Mouse (Mus musculus) embryonic facial prominence, embryonic 14.5 days (tissue): ENCODE data around the gene Lce1g. TPM values are rescaled to one million over a fixed set of nuclear protein-coding genes. Genes with fewer than 3 reads are reported as not detected.

ENCODE experiments used
- ATAC-seq: fragments of 200-750 bp; cut with Nextera tagmentation; 2 replicates; pipeline ENCODE4 v1.8.0; 2017; ENCODE audit warnings: low read depth, moderate number of reproducible peaks, moderate TSS enrichment
- DNase-seq: peaks from one replicate; pipeline ENCODE4 v3.0.0-alpha.2; 2015; ENCODE audit warnings: low spot score
- H3K27ac ChIP-seq: fragments of 300-500 bp; sonication (generic); replicated peaks from 2 replicates; pipeline ENCODE4 v1.5.1; 2014; ENCODE audit warnings: low read depth, mild to moderate bottlenecking, low read length, moderate library complexity
- H3K27me3 ChIP-seq: fragments of 300-500 bp; sonication (generic); replicated peaks from 2 replicates; pipeline ENCODE4 v1.6.1; 2014; ENCODE audit warnings: low read length; ENCODE audit not compliant: control insufficient read depth, insufficient read depth
- H3K36me3 ChIP-seq: fragments of 300-500 bp; sonication (generic); 2 replicates; pipeline ENCODE4 v1.6.1; 2014; ENCODE audit warnings: low read length, mixed read lengths; ENCODE audit not compliant: control insufficient read depth, insufficient read depth
- H3K4me1 ChIP-seq: fragments of 300-500 bp; sonication (generic); 2 replicates; pipeline ENCODE4 v1.6.1; 2014; ENCODE audit warnings: antibody characterized with exemption, low read length; ENCODE audit not compliant: control insufficient read depth, insufficient read depth
- H3K4me2 ChIP-seq: fragments of 300-500 bp; sonication (generic); 2 replicates; pipeline ENCODE4 v1.6.1; 2014; ENCODE audit warnings: low read depth, mild to moderate bottlenecking, low read length, moderate library complexity, mixed read lengths
- H3K4me3 ChIP-seq: fragments of 300-500 bp; sonication (generic); 2 replicates; pipeline ENCODE4 v1.5.1; 2014; ENCODE audit warnings: low read depth, mild to moderate bottlenecking, low read length
- H3K9ac ChIP-seq: fragments of 300-500 bp; sonication (generic); 2 replicates; pipeline ENCODE4 v1.6.1; 2014; ENCODE audit warnings: low read depth, mild to moderate bottlenecking, low read length, moderate library complexity, mixed read lengths
- H3K9me3 ChIP-seq: fragments of 300-500 bp; sonication (generic); 2 replicates; pipeline ENCODE4 v1.6.1; 2016; ENCODE audit warnings: low read length; ENCODE audit not compliant: control insufficient read depth
- WGBS: fragments of 180-500 bp; shearing (Covaris S2); extraction: QIAGEN DNeasy Blood & Tissue Kit; methylation state at CpG from one replicate; pipeline ENCODE4 v1.1.7; 2014; 5-methylcytosine and 5-hydroxymethylcytosine counted together
- polyA plus RNA-seq: library from polyadenylated mRNA; unstranded; fragments of >200 nt; fragmentation: Nextera tagmentation; extraction: Ambion mirVana; gene quantifications from 2 replicates; pipeline ENCODE4 v1.2.1, GENCODE M21; 2014

Gene Lce1g
- 0.25 TPM in 1 of 2 replicates, not detected in the other for polyA plus RNA-seq

DNA sequence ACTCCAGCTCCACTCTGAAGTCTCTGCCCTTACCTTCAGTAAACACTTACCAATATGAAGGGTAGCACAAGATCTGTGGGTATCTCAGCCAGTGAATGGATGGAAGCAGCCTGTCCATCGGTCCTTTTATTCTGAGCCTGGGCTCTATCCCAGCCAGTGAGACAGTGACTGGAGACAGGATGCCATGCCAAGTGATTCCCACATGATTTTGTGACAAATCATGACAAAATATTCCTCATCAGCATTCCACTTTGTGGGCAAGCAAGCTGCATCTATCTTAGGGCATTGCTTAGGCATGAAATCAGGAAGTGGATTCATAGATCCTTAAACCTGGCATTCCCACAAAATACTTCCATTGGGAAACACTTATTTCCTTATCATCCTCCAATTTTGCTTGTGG is at the start of gene Lce1g:
Gene Lce1g (minus strand): TSS at position 101 of the 400 bp plus-strand sequence.
- Histone ChIP-seq H3K27me3 (no peaks in the 10 kb centered on the region), H3K9ac (no peak within 1 kb of the TSS), H3K27ac (no peak within 1 kb of the TSS), H3K4me2 (no peak within 1 kb of the TSS), H3K36me3 (no peaks in the 10 kb centered on the region), H3K4me3 (no peak within 1 kb of the TSS), H3K4me1 (no peaks in the 10 kb centered on the region), H3K9me3 (no peaks in the 10 kb centered on the region)
- 88% methylated on average over 1 of the region's 1 CpGs for WGBS
- no peak for ATAC-seq
- DNase-seq = no peak

DNA sequence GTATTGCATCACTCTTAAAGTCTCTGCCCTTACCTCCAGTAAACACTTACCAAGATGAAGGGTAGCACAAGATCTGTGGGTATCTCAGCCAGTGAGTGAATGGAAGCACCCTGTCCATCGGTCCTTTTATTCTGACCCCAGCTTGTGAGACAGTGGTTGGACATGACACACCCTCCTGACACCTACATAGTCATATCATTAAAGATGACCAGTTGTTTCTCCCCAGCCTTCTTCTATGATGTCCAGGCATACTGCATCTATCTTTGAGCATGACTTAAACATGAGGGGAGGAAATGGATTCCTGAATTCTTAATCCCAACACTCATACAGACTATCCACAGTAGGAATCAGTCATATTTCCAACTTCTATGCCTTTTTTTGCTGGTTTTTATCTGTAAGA is 38.3 kb upstream of the Lce1g start, which contains the start of gene Lce1j:
Gene Lce1j (minus strand): TSS at position 101 of the 400 bp plus-strand sequence.
- WGBS = 93% methylated on average over 1 of the region's 1 CpGs
- no peak within 1 kb of the TSS for H3K9ac ChIP-seq
- ATAC-seq (no peak), DNase-seq (no peak)
- no peaks in the 10 kb centered on the region for H3K27me3 ChIP-seq
- no peak within 1 kb of the TSS for H3K27ac ChIP-seq
- no peaks in the 10 kb centered on the region for H3K9me3 ChIP-seq
- no peaks in the 10 kb centered on the region for H3K4me1 ChIP-seq
- H3K4me2 ChIP-seq = no peak within 1 kb of the TSS
- H3K4me3 ChIP-seq = no peak within 1 kb of the TSS
- no peaks in the 10 kb centered on the region for H3K36me3 ChIP-seq

DNA sequence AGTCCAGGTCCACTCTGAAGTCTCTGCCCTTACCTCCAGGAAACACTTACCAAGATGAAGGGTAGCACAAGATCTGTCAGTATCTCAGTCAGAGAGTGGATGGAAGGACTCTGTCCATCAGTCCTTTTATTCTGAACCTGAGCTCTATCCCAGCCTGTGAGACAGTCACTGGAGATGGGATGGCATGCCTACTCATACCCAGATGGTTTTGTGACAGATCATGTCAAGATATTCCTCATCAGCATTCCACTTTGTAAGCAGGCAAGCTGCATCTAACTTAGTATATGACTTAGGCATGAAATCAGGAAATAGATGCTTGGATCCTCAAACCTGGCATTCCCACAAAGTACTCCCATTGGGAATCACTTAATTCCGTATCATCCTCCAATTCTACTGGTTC is 26.7 kb upstream of the Lce1g start, which contains the start of gene Lce1i:
Gene Lce1i (minus strand): TSS at position 101 of the 400 bp plus-strand sequence.
- Histone ChIP-seq H3K4me1 (no peaks in the 10 kb centered on the region), H3K4me3 (no peak within 1 kb of the TSS), H3K27me3 (no peaks in the 10 kb centered on the region), H3K9me3 (no peaks in the 10 kb centered on the region), H3K4me2 (no peak within 1 kb of the TSS), H3K36me3 (no peaks in the 10 kb centered on the region), H3K27ac (no peak within 1 kb of the TSS), H3K9ac (no peak within 1 kb of the TSS)
- 65% methylated on average over 1 of the region's 1 CpGs for WGBS
- ATAC-seq = no peak
- no peak for DNase-seq

DNA sequence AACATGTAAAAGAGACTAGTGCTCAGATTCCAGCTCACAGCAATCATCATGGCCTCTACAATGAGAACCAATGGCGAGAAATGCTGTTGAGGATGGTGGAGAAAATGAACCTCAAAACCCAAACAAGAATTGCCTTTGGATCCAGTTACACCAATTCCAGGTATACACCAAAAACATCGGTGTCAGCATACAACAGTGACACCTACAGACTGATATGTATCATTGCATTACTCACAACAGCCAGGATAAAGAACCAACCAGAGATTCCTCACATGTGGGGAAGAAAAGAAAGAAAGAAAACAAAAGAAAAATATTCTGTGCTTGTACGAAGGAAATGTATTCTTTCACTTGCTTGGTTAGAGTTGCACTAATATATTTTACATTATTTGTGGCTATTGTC is 19.4 kb upstream of the Lce1g start:
- H3K4me2 ChIP-seq = no peak overlapping the region
- 13% methylated on average over 3 of the region's 3 CpGs for WGBS
- H3K27ac ChIP-seq = no peak overlapping the region
- no peaks in the 10 kb centered on the region for H3K9me3 ChIP-seq
- H3K9ac ChIP-seq = no peak overlapping the region
- DNase-seq (peak; percentile 2), ATAC-seq (no peak)
- no peak overlapping the region for H3K4me3 ChIP-seq
- H3K27me3 ChIP-seq = no peaks in the 10 kb centered on the region
- H3K4me1 ChIP-seq = no peaks in the 10 kb centered on the region
- H3K36me3 ChIP-seq = no peaks in the 10 kb centered on the region

DNA sequence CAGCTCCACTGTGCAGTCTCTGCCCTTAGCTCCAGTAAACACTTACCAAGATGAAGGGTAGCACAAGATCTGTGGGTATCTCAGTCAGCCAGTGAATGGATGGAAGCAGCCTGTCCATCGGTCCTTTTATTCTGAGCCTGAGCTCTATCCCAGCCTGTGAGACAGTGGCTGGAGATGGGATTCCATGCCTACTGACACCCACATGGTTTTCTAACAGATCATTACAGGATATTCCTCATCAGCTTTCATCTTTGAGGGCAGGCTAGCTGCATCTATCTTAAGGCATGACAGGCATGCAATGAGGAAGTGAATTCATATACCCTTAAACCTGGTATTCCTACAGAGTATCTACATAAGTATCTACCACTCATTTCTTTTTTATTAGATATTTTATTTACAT is 12.8 kb upstream of the Lce1g start, which contains the start of gene Lce1h:
Gene Lce1h (minus strand): TSS at position 101 of the 400 bp plus-strand sequence.
- Histone ChIP-seq H3K4me2 (no peak within 1 kb of the TSS), H3K27ac (no peak within 1 kb of the TSS), H3K36me3 (no peaks in the 10 kb centered on the region), H3K9ac (no peak within 1 kb of the TSS), H3K27me3 (no peaks in the 10 kb centered on the region), H3K4me3 (no peak within 1 kb of the TSS), H3K9me3 (no peaks in the 10 kb centered on the region), H3K4me1 (no peaks in the 10 kb centered on the region)
- DNase-seq = no peak
- WGBS = 89% methylated on average over 1 of the region's 1 CpGs
- no peak for ATAC-seq

DNA sequence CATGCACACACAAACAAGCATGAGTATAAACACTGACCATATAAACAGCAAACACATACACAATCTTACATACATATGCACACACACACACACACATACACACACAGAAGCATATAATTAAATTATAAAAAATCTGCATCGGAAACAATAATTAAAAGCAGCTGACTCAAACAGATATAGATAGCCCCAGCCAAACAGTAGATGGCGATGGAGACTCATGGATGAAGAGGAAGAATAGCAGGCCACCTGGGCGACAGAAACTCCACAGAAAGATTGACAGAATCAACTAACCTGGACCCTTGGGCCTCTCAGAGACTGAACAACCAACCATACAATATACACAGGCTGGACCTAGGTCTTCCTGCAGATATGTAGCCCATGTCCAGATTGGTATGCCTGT is 1.1 kb upstream of the Lce1g start:
- Histone ChIP-seq H3K9me3 (no peaks in the 10 kb centered on the region), H3K27ac (no peak overlapping the region), H3K4me3 (no peak overlapping the region), H3K4me2 (no peak overlapping the region), H3K4me1 (no peaks in the 10 kb centered on the region), H3K9ac (no peak overlapping the region), H3K27me3 (no peaks in the 10 kb centered on the region), H3K36me3 (no peaks in the 10 kb centered on the region)
- 32% methylated on average over 3 of the region's 3 CpGs for WGBS
- DNase-seq (no peak), ATAC-seq (no peak)

DNA sequence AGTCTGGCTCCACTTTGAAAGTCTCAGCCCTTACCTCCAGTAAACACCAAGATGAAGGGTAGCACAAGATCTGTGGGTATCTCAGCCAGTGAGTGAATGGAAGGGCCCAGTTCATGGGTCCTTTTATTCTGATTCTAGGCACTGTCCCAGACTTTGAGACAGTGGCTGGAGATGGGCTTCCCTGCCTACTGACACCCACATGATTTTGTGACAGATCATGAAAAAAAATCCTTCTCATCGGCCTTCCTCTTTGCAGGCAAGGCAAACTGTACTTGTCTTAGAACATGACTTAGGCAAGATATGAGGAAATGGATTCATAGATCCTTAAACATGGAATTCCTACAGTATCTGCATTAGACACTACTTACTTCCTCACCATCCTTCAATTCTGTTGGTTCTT is 13.1 kb downstream of the Lce1g start, which contains the start of gene Gm38119:
Gene Gm38119 (minus strand): TSS at position 101 of the 400 bp plus-strand sequence.
- Histone ChIP-seq H3K4me3 (no peak within 1 kb of the TSS), H3K4me1 (no peaks in the 10 kb centered on the region), H3K4me2 (no peak within 1 kb of the TSS), H3K9me3 (no peaks in the 10 kb centered on the region), H3K36me3 (no peaks in the 10 kb centered on the region), H3K27me3 (no peaks in the 10 kb centered on the region), H3K27ac (no peak within 1 kb of the TSS), H3K9ac (no peak within 1 kb of the TSS)
- WGBS = 81% methylated on average over 1 of the region's 1 CpGs
- DNase-seq (no peak), ATAC-seq (no peak)

DNA sequence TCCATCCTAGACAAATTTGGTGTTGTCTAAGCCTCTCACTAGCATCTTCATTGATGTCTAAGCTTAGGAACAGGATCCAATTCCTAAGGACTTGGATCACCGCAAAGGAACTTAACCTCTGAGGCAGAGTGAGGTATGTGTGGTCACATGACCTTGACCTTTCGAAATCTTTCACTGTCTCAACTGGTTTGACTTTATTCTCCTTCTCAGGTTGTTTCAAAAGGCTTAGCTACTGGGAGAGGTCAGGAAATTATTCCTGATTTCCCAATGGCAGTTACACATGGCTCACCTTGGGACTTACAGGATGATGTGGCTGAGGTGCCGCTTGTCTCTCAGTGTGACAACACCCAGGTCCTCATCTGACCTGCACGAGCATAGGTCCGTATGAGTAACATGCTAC is 29.5 kb downstream of the Lce1g start:
- no peak overlapping the region for H3K9ac ChIP-seq
- no peak overlapping the region for H3K27ac ChIP-seq
- H3K4me1 ChIP-seq = no peaks in the 10 kb centered on the region
- DNase-seq (no peak), ATAC-seq (no peak)
- H3K36me3 ChIP-seq = no peaks in the 10 kb centered on the region
- H3K4me3 ChIP-seq = no peak overlapping the region
- WGBS = 83% methylated on average over 5 of the region's 5 CpGs
- H3K27me3 ChIP-seq = no peaks in the 10 kb centered on the region
- H3K4me2 ChIP-seq = no peak overlapping the region
- H3K9me3 ChIP-seq = no peaks in the 10 kb centered on the region

DNA sequence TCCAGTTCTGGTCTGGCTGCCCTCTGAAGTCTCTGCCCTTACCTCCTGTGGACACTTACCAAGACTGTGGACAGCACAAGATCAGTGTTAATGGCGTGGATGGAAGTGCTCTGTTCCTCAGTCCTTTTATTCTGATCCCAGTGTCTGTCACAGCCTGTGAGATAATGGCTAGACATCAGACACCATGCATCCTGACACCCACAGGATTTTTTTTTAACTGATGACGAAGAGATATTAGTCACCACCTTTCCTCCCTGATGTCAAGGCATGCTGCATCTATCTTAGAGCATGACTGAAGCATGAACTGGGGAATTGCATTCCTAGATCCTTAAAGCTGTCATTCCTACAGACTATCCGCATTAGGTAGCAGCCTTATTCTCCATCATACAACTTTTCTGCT is 31.9 kb downstream of the Lce1g start, which contains the start of gene Lce1f:
Gene Lce1f (minus strand): TSS at position 101 of the 400 bp plus-strand sequence.
- H3K4me1 ChIP-seq = no peaks in the 10 kb centered on the region
- ATAC-seq = no peak
- 71% methylated on average over 3 of the region's 3 CpGs for WGBS

More for the DNA sequence above, 31.9 kb downstream of the Lce1g start, which contains the start of gene Lce1f:
- Histone ChIP-seq H3K4me3 (no peak within 1 kb of the TSS), H3K9ac (no peak within 1 kb of the TSS), H3K27me3 (no peaks in the 10 kb centered on the region), H3K27ac (no peak within 1 kb of the TSS), H3K36me3 (no peaks in the 10 kb centered on the region), H3K4me2 (no peak within 1 kb of the TSS), H3K9me3 (no peaks in the 10 kb centered on the region)
- no peak for DNase-seq
